Mouse (Mus musculus) 3134 (cell line): ENCODE data around the gene Retnlb.
"Not testable (repeated sequence)": the region's sequence is repeated elsewhere in the genome, so short reads cannot be mapped to it uniquely, and the experiment has no call there.

Source experiments
- DNase-seq: peaks from one replicate; pipeline ENCODE4 v3.0.0-alpha.2; 2011; ENCODE audit warnings: low spot score; ENCODE audit not compliant: insufficient read length; ENCODE audit errors: extremely low read depth

Gene Retnlb

GRCm38 (mm10) chr16:48816695-48817094 lies at the start of gene Retnlb:
Gene Retnlb, plus strand, starts transcription at chr16:48816856.
- no peak for DNase-seq

- DNase-seq = no peak
Observed at GRCm38 (mm10) chr16:48769183-48769582, 47.5 kb upstream of the Retnlb start.

- no peak for DNase-seq
Observed at GRCm38 (mm10) chr16:48771971-48772445, 44.6 kb upstream of the Retnlb start, which contains the start of gene Trat1. Gene Trat1, minus strand, starts transcription at chr16:48772021.

GRCm38 (mm10) chr16:48777254-48777653 lies 39.4 kb upstream of the Retnlb start:
- no peak for DNase-seq

- no peak for DNase-seq
Observed at GRCm38 (mm10) chr16:48786258-48786657, 30.4 kb upstream of the Retnlb start.

- DNase-seq = no peak
Observed at GRCm38 (mm10) chr16:48788704-48789185, 27.9 kb upstream of the Retnlb start.

- no peak for DNase-seq
Observed at GRCm38 (mm10) chr16:48798285-48798684, 18.4 kb upstream of the Retnlb start.

GRCm38 (mm10) chr16:48799470-48799869 lies 17.2 kb upstream of the Retnlb start:
- no peak for DNase-seq

- no peak for DNase-seq
Observed at GRCm38 (mm10) chr16:48800906-48801305, 15.8 kb upstream of the Retnlb start.

- no peak for DNase-seq
Observed at GRCm38 (mm10) chr16:48805412-48805811, 11.2 kb upstream of the Retnlb start.

- DNase-seq = no peak
Observed at GRCm38 (mm10) chr16:48806521-48806920, 10.1 kb upstream of the Retnlb start.

GRCm38 (mm10) chr16:48809374-48809773 lies 7.3 kb upstream of the Retnlb start:
- DNase-seq = no peak

- DNase-seq = no peak
Observed at GRCm38 (mm10) chr16:48811881-48812436, 4.7 kb upstream of the Retnlb start.

- no peak for DNase-seq
Observed at GRCm38 (mm10) chr16:48818524-48818923, 1.9 kb downstream of the Retnlb start.

- DNase-seq = no peak
Observed at GRCm38 (mm10) chr16:48826474-48826873, 9.8 kb downstream of the Retnlb start.

GRCm38 (mm10) chr16:48827625-48828024 lies 11.0 kb downstream of the Retnlb start:
- DNase-seq = no peak

- no peak for DNase-seq
Observed at GRCm38 (mm10) chr16:48829060-48829459, 12.4 kb downstream of the Retnlb start.

GRCm38 (mm10) chr16:48832055-48832454 lies 15.4 kb downstream of the Retnlb start:
- DNase-seq = no peak

- DNase-seq = not testable (repeated sequence)
Observed at GRCm38 (mm10) chr16:48833626-48834025, 17.0 kb downstream of the Retnlb start.

GRCm38 (mm10) chr16:48842266-48842665 lies 25.6 kb downstream of the Retnlb start, which contains the start of gene Retnla:
Gene Retnla, plus strand, starts transcription at chr16:48842551.
- DNase-seq = no peak

GRCm38 (mm10) chr16:48843671-48844386 lies 27.2 kb downstream of the Retnlb start:
- no peak for DNase-seq

GRCm38 (mm10) chr16:48865004-48865403 lies 48.3 kb downstream of the Retnlb start:
- DNase-seq = not testable (repeated sequence)
